Mouse (Mus musculus) kidney, postnatal 0 days (tissue): ENCODE data around the gene Gm49354. TPM values are rescaled to one million over a fixed set of nuclear protein-coding genes. Genes with fewer than 3 reads are reported as not detected.
A peak's percentile ranks its signal among the peaks of the same experiment; 100 is the strongest.

ENCODE experiments used
- ATAC-seq: fragments of 200-750 bp; cut with Nextera tagmentation; replicated peaks from 2 replicates; pipeline ENCODE4 v1.8.0; 2017; ENCODE audit warnings: low read depth, moderate number of reproducible peaks, moderate TSS enrichment, moderate library complexity; ENCODE audit not compliant: low FRiP score
- DNase-seq: peaks from one replicate; pipeline ENCODE4 v3.0.0-alpha.2; 2016; ENCODE audit warnings: low spot score
- H3K27ac ChIP-seq: fragments of 300-500 bp; sonication (generic); 2 replicates; pipeline ENCODE4 v1.5.1; 2014; ENCODE audit warnings: mild to moderate bottlenecking
- H3K27me3 ChIP-seq: fragments of 300-500 bp; sonication (generic); 2 replicates; pipeline ENCODE4 v1.6.1; 2014; ENCODE audit warnings: low read length, mixed read lengths; ENCODE audit not compliant: insufficient read depth
- H3K36me3 ChIP-seq: fragments of 300-500 bp; sonication (generic); 2 replicates; pipeline ENCODE4 v1.6.1; 2014; ENCODE audit warnings: low read length, mixed read lengths; ENCODE audit not compliant: insufficient read depth
- H3K4me1 ChIP-seq: fragments of 300-500 bp; sonication (generic); replicated peaks from 2 replicates; pipeline ENCODE4 v1.6.1; 2014; ENCODE audit warnings: antibody characterized with exemption, low read length, mixed read lengths; ENCODE audit not compliant: insufficient read depth
- H3K4me2 ChIP-seq: fragments of 300-500 bp; sonication (generic); 2 replicates; pipeline ENCODE4 v1.6.1; 2014; ENCODE audit warnings: mild to moderate bottlenecking, low read length, moderate library complexity, mixed read lengths
- H3K4me3 ChIP-seq: fragments of 300-500 bp; sonication (generic); replicated peaks from 2 replicates; pipeline ENCODE4 v1.5.1; 2014; ENCODE audit warnings: low read depth, low read length
- H3K9ac ChIP-seq: fragments of 300-500 bp; sonication (generic); 2 replicates; pipeline ENCODE4 v1.6.1; 2014; ENCODE audit warnings: low read depth, low read length
- H3K9me3 ChIP-seq: fragments of 300-500 bp; sonication (generic); replicated peaks from 2 replicates; pipeline ENCODE4 v1.6.1; 2016; ENCODE audit warnings: low read length, inconsistent platforms, mixed read lengths
- CTCF ChIP-seq: IDR thresholded peaks from 2 replicates; pipeline ENCODE4 v1.5.1; 2016; ENCODE audit warnings: antibody characterized with exemption, low read depth, mild to moderate bottlenecking, moderate library complexity
- WGBS: fragments of 180-500 bp; shearing (Covaris S2); extraction: QIAGEN DNeasy Blood & Tissue Kit; methylation state at CpG from one replicate; pipeline ENCODE4 v1.1.7; 2014; 5-methylcytosine and 5-hydroxymethylcytosine counted together
- polyA plus RNA-seq: library from polyadenylated mRNA; unstranded; fragments of >200 nt; fragmentation: Nextera tagmentation; extraction: Ambion mirVana; gene quantifications from 2 replicates; pipeline ENCODE4 v1.2.1, GENCODE M21; 2015

Gene Gm49354
- polyA plus RNA-seq, 1 experiment from 2014 or later = not detected

DNA sequence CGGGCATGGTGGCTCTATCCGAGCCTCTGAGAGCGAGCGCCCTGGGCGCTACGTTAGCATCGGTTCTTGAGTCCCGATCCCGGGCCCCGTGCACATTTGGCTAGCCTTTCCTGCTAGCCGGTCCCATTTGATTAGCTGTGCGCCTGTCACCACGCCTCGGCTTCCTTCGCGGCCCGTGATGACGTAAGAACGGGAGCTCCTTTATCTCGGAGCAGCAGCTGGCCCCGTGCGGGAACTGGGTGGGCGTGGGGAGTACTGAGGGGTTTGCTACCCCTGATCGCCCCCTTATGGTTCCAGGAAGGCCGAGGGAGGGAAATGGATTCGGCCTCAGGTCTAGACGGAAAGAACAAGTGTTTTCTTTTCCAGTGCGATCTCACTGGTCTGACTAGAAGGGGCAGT, 11.9 kb downstream of the Gm49354 start:
- peak; percentile 95 for DNase-seq
- peak overlapping the region; percentile 94 for H3K9ac ChIP-seq
- peak overlapping the region; percentile 87 for H3K4me2 ChIP-seq
- no peaks in the 10 kb centered on the region for H3K27me3 ChIP-seq
- peak overlapping the region; percentile 91 for H3K4me3 ChIP-seq
- ATAC-seq = peak; percentile 65
- under 1% methylated on average over 28 of the region's 28 CpGs for WGBS
- H3K36me3 ChIP-seq = peaks cover 11% of the 10 kb centered on the region
- H3K4me1 ChIP-seq = peaks cover 41% of the 10 kb centered on the region
- TF ChIP-seq CTCF = peak; percentile 56
- H3K9me3 ChIP-seq = no peaks in the 10 kb centered on the region
- peak overlapping the region; percentile 99 for H3K27ac ChIP-seq

DNA sequence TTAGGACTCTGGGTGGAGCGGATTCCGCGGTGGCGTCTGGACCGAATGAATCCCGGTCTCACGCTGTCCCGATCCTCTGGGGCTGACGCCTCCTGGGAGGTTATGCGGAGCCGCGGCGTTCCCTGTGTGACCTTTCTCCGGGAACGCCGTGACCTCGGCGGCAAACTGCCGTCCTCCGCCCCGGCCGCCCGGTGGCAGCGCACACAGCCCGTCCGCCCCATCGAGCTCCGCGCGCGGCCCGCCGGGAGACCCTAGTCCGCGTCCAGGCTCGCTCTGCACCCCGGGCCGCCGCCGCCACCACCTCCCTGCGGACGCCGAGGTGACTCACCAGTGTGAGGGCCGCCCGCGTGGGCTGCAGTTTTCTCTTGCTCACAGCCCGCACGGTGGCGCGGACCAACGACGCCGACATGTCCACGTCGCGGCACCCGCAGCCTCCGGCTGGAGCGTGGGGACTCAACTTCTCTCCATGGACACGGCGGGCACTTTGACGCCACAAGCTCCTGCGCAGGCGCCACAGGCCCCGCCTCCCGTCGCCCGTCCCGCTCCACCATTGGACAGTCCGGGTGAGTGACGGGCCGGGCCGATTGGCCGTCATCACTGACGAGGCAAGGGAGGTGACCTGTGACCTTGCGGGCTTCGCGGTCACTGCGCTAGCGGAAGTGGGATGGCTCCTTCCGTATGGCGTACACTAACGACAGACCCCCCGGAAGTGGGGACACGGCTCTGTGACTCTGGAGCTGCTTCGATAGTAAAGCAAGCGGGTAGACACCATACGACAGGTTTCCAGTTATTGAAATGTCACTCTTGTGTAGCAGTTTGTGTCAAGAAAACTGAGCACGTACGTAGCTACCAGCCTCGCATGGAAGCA, 12.5 kb downstream of the Gm49354 start, which contains the start of gene Isca1:
Gene Isca1, minus strand, starts transcription at position 515 of the 868 bp plus-strand sequence.
- Histone ChIP-seq H3K9ac (peak within 1 kb of the TSS; percentile 94), H3K9me3 (no peaks in the 10 kb centered on the region), H3K36me3 (peaks cover 7% of the 10 kb centered on the region; the same call in 1 of the 2 replicates), H3K27ac (peak within 1 kb of the TSS; percentile 99), H3K27me3 (no peaks in the 10 kb centered on the region), H3K4me1 (peaks cover 41% of the 10 kb centered on the region), H3K4me2 (peak within 1 kb of the TSS; percentile 87), H3K4me3 (peak within 1 kb of the TSS; percentile 91)
- DNase-seq (peak; percentile 97), ATAC-seq (peak; percentile 97)
- WGBS = under 1% methylated on average over 85 of the region's 91 CpGs
- no peak; the same call in 1 of the 2 replicates for TF ChIP-seq CTCF

DNA sequence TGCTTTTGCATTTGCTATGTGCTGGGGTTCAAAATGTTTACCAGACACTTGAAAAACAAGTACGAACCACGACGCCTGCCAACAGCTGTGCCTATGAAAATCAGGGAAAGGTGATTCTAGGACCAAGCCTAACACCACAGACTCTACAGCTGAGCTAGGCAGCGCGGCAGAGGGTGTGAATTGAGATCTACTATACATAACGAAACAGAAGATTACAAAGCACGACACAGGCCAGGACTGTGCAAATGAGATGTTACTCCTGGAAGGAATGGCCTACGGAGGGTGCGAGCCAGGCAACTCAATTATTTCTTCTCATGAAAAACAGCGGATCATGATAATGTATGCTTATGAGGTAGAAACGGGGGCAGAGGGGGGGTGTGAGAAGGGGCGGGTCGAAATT, 13.5 kb downstream of the Gm49354 start:
- no peaks in the 10 kb centered on the region for H3K9me3 ChIP-seq
- peak overlapping the region; percentile 91 for H3K4me3 ChIP-seq
- ATAC-seq (no peak), DNase-seq (peak; percentile 19)
- peak overlapping the region; percentile 94 for H3K9ac ChIP-seq
- H3K4me2 ChIP-seq = peak overlapping the region; percentile 85
- no peaks in the 10 kb centered on the region for H3K27me3 ChIP-seq
- peaks cover 7% of the 10 kb centered on the region; the same call in 1 of the 2 replicates for H3K36me3 ChIP-seq
- WGBS = 30% methylated on average over 13 of the region's 13 CpGs
- peak overlapping the region; percentile 99 for H3K27ac ChIP-seq
- no peak for TF ChIP-seq CTCF
- H3K4me1 ChIP-seq = peaks cover 41% of the 10 kb centered on the region

DNA sequence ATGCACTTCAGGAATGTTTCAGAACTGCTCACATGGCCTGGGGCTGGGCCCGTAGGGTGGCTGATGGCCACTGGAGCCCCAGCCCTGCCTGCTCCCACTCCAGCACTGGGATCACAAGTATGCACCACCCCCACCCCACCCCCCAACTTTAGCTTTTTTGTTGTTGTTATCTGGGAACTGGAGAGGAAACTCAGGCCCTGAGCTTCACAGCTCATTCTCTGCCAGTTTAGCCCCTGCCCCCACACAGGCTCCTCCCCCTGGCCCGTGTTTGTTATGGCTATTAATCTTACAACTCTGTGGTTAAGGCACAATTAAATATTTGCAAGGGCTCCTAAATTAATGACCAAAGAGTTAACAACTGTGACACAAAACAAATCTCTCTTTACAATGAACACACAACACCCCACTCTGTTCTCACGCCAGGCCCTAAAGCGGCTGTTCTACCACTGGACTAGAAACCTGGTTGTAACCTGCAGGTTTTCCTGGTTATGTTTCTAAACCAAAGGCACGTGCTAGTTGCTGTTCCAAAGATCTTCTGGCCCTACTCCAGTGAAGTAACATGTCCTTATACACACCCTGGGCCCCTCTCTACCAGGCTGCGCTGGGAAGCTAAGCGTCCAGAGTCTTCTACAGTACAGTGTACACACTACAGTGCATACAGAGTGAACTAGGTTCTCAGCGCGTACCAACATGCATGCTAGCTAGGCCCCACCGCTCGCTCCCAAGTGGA, 15.1 kb downstream of the Gm49354 start:
- H3K27me3 ChIP-seq = no peaks in the 10 kb centered on the region
- no peaks in the 10 kb centered on the region for H3K9me3 ChIP-seq
- no peak overlapping the region for H3K4me3 ChIP-seq
- peak; percentile 85 for DNase-seq
- ATAC-seq = no peak; the same call in 1 of the 2 replicates
- H3K9ac ChIP-seq = peak overlapping the region; percentile 32; the same call in 1 of the 2 replicates
- peak overlapping the region; percentile 85 for H3K4me2 ChIP-seq
- peak overlapping the region; percentile 75 for H3K27ac ChIP-seq
- peaks cover 5% of the 10 kb centered on the region; the same call in 1 of the 2 replicates for H3K36me3 ChIP-seq
- peaks cover 41% of the 10 kb centered on the region for H3K4me1 ChIP-seq
- 30% methylated on average over 11 of the region's 11 CpGs for WGBS
- no peak for TF ChIP-seq CTCF

DNA sequence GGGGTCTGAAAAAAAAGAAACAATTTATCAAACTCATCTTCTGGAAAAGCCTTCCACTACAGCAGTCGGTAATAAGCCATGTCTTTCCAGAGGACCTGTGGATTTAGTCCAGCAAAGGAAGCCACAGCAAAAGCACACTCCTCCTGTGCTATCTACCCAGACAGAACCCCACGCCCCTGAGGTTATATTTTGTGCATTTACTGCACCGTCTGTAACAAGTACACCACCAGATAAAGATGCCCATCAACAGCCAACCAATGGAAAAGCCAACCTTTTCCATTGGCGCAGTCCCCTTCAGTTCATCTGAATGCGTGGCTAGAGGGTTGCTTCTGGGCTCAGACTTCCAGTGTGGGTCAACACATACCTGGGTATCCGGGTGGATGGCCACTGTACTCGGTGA, 19.3 kb downstream of the Gm49354 start:
- no peak overlapping the region for H3K27ac ChIP-seq
- no peak for TF ChIP-seq CTCF
- no peak overlapping the region for H3K9ac ChIP-seq
- peaks cover 29% of the 10 kb centered on the region for H3K36me3 ChIP-seq
- H3K4me1 ChIP-seq = peaks cover 23% of the 10 kb centered on the region
- WGBS = 89% methylated on average over 7 of the region's 7 CpGs
- H3K4me3 ChIP-seq = no peak overlapping the region
- H3K27me3 ChIP-seq = no peaks in the 10 kb centered on the region
- no peak overlapping the region for H3K4me2 ChIP-seq
- ATAC-seq = no peak
- no peak for DNase-seq
- H3K9me3 ChIP-seq = no peaks in the 10 kb centered on the region

DNA sequence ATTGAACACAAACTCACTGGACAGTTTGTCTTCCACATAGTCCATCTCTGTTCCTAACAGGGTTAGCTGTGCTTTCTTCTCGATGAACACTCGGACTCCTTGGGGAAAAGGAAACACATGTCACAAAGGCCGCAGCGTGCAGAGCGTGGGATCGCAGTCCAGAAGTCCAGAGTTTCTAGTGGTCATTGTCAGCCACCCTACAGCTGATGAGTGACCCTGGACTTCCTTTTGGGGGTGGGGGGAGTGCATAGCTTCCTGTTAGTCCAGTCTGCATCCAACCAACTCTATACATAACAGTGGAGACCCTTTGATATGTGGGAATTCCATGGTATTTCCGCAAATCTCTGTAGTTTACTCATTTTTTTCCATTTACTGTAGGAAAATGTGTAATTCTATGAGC, 25.1 kb downstream of the Gm49354 start:
- H3K4me2 ChIP-seq = no peak overlapping the region
- H3K27me3 ChIP-seq = no peaks in the 10 kb centered on the region
- ATAC-seq (no peak), DNase-seq (peak; percentile 54)
- H3K27ac ChIP-seq = no peak overlapping the region
- peaks cover 36% of the 10 kb centered on the region for H3K36me3 ChIP-seq
- H3K9me3 ChIP-seq = no peaks in the 10 kb centered on the region
- TF ChIP-seq CTCF = no peak
- 76% methylated on average over 7 of the region's 7 CpGs for WGBS
- no peak overlapping the region for H3K9ac ChIP-seq
- H3K4me1 ChIP-seq = 0 out of 2 replicates have a peak, but pooled peaks cover 2% of the 10 kb centered on the region
- no peak overlapping the region for H3K4me3 ChIP-seq
